Mouse (Mus musculus) intestine, embryonic 16.5 days (tissue): ENCODE data around the gene Rhox13. TPM values are rescaled to one million over a fixed set of nuclear protein-coding genes. Genes with fewer than 3 reads are reported as not detected.

ENCODE experiments used
- polyA plus RNA-seq: library from polyadenylated mRNA; unstranded; fragments of >200 nt; fragmentation: Nextera tagmentation; extraction: Ambion mirVana; gene quantifications from 2 replicates; pipeline ENCODE4 v1.2.1, GENCODE M21; 2015

The Rhox13 gene
- polyA plus RNA-seq, 1 experiment from 2014 or later, result not detected

Other genes starting within 250 kb of the Rhox13 start
- gene Rhox8, start 242.3 kb upstream of the Rhox13 start, polyA plus RNA-seq, result not detected in 2 replicates
- gene Rhox7b, start 224.0 kb upstream of the Rhox13 start, polyA plus RNA-seq, result not detected in 2 replicates
- not detected in 2 replicates for gene Rhox9, start 219.4 kb upstream of the Rhox13 start, polyA plus RNA-seq
- gene Btg1-ps1, start 102.4 kb upstream of the Rhox13 start, polyA plus RNA-seq, result not detected in 2 replicates
- not detected in 2 replicates for gene Btg1-ps2, start 78.1 kb upstream of the Rhox13 start, polyA plus RNA-seq
- not detected in 2 replicates for gene Rhox10, start 54.7 kb upstream of the Rhox13 start, polyA plus RNA-seq
- not detected in 2 replicates for gene Rhox11, start 36.1 kb upstream of the Rhox13 start, polyA plus RNA-seq
- not detected in 2 replicates for gene Rhox12, start 10.3 kb upstream of the Rhox13 start, polyA plus RNA-seq
- 2.7 and 3.1 TPM in 2 replicates for gene Zbtb33, start 68.6 kb downstream of the Rhox13 start, polyA plus RNA-seq
- 27.1 and 27.9 TPM in 2 replicates for gene Tmem255a, start 131.2 kb downstream of the Rhox13 start, polyA plus RNA-seq
- gene Atp1b4, start 195.0 kb downstream of the Rhox13 start, polyA plus RNA-seq, result 0.07 and 0.21 TPM in 2 replicates